Mouse (Mus musculus): ENCODE data around the gene Hmgb1.
A peak's percentile ranks its signal among the peaks of the same experiment; 100 is the strongest.

Hmgb1 gene

GRCm38 (mm10) chr5:149053352-149054168, 130.7 kb downstream of the Hmgb1 start:
- DNase-seq (ENCODE audit: low spot score), result no peak

- DNase-seq (ENCODE audit: low spot score), result peak; percentile 99
Measured at GRCm38 (mm10) chr5:149052421-149053338, 131.6 kb downstream of the Hmgb1 start.

- DNase-seq (ENCODE audit: low spot score), result peak; percentile 78
Measured at GRCm38 (mm10) chr5:149051571-149052420, 132.5 kb downstream of the Hmgb1 start.

- peak; percentile 53 for DNase-seq (ENCODE audit: low spot score)
Measured at GRCm38 (mm10) chr5:149051194-149051570, 133.1 kb downstream of the Hmgb1 start.

- DNase-seq (ENCODE audit: low spot score), result no peak
Measured at GRCm38 (mm10) chr5:149050588-149051160, 133.6 kb downstream of the Hmgb1 start.

- DNase-seq (ENCODE audit: low spot score), result no peak
Measured at GRCm38 (mm10) chr5:149049435-149049834, 134.9 kb downstream of the Hmgb1 start.

GRCm38 (mm10) chr5:149048961-149049360, 135.3 kb downstream of the Hmgb1 start:
- DNase-seq (ENCODE audit: low spot score), result no peak

- DNase-seq (ENCODE audit: low spot score), result no peak
Measured at GRCm38 (mm10) chr5:149046650-149047049, 137.6 kb downstream of the Hmgb1 start.

GRCm38 (mm10) chr5:149045470-149046085, 138.7 kb downstream of the Hmgb1 start:
- no peak for DNase-seq (ENCODE audit: low spot score)

- no peak for DNase-seq (ENCODE audit: low spot score)
Measured at GRCm38 (mm10) chr5:149045054-149045453, 139.2 kb downstream of the Hmgb1 start.

GRCm38 (mm10) chr5:149044067-149044466, 140.2 kb downstream of the Hmgb1 start:
- DNase-seq (ENCODE audit: low spot score), result no peak

GRCm38 (mm10) chr5:149043240-149043639, 141.0 kb downstream of the Hmgb1 start:
- DNase-seq (ENCODE audit: low spot score), result no peak

GRCm38 (mm10) chr5:149039825-149040224, 144.5 kb downstream of the Hmgb1 start:
- peak; percentile 53 for DNase-seq (ENCODE audit: low spot score)

- DNase-seq (ENCODE audit: low spot score), result no peak
Measured at GRCm38 (mm10) chr5:149037729-149038128, 146.6 kb downstream of the Hmgb1 start.

- DNase-seq (ENCODE audit: low spot score), result no peak
Measured at GRCm38 (mm10) chr5:149036920-149037319, 147.4 kb downstream of the Hmgb1 start.

GRCm38 (mm10) chr5:149032438-149032837, 151.9 kb downstream of the Hmgb1 start:
- DNase-seq (ENCODE audit: low spot score), result no peak

GRCm38 (mm10) chr5:149031199-149031750, 153.0 kb downstream of the Hmgb1 start:
- DNase-seq (ENCODE audit: low spot score), result peak; percentile 68

- no peak for DNase-seq (ENCODE audit: low spot score)
Measured at GRCm38 (mm10) chr5:149030103-149030502, 154.2 kb downstream of the Hmgb1 start.

GRCm38 (mm10) chr5:149028394-149028793, 155.9 kb downstream of the Hmgb1 start:
- DNase-seq (ENCODE audit: low spot score), result no peak

GRCm38 (mm10) chr5:149027389-149027788, 156.9 kb downstream of the Hmgb1 start:
- DNase-seq (ENCODE audit: low spot score), result no peak

- DNase-seq (ENCODE audit: low spot score), result no peak
Measured at GRCm38 (mm10) chr5:149021120-149021519, 163.2 kb downstream of the Hmgb1 start.

All from retina, embryonic 14.5 days (tissue).